Mouse (Mus musculus): ENCODE results near the gene Stk38l.
"Not testable (repeated sequence)": the region's sequence is repeated elsewhere in the genome, so short reads cannot be mapped to it uniquely, and the experiment has no call there.

Gene Stk38l

DNA sequence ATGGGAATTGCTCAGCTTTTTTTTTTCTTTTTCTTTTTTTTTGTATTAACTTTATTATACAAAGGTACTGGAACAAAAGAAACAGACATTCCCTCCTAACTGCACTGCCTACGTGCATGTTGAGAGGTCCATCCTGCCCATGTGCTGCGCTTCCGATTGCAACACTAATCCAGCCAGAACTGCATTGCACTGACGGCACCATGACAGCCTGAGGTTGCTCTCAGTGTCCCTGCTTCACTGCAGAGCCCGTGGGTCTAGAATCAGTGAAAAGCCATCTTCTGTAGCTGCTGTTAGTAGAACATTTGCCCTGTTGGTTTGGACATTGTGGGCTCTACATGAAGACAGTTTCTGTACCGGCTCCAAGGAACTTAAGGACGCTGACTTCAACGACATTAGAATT is 51.1 kb downstream of the Stk38l start:
- not testable (repeated sequence) for DNase-seq

DNA sequence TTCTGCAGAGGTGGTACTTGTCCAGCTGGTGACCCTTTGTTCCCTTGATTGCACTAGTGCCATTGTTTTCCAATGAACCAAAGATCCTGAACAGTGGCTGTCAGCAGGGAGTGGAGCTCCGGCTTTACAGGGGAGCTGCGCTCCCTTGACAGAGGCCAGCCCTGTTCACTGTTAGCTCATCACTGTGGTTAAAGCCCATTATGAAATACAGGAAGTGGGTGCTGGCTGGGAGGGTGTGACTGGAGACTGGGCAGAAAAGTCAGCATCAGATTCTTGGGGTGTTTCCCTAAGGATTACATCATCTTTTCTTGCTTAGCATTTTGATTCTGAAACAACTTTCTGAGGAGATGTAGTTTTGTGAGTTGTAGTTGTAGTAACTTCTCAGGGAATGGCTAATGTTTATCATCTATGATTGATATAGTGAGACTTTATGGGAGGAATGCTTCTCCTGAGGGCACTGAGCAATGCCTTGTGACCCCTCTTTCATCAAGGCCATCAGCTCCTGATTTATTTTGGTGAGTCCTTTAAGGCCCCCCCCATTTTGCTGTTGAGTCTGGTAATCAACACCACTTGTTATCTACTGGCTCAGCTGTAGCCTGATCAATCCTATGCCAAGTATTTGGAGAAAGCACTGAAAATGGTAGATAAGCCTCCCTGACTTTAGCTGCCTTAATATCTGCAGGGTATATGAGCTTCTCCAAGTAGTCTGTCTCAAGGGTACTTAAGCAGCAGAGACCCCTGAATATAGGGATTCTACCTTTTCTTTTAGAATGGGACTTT is 52.0 kb downstream of the Stk38l start:
- DNase-seq: no peak

DNA sequence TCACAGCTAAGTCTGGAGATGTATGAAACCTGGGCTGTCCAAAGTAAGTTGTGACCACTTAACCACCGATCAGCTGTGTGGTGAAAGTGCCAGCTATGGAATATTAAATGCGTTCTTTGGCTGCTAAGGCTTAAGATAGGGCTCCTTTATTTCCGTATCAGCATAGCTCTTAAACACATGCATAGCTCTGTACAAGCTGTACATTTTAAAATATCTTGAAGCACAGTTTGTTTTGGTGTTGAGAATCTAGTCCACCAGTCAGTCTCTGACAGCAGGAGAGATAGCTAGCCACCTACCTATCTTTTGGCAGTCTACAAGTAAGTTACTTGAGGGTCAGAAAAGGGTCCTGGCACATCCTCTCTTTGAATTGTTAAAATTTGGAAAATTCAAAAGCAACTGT is 53.3 kb downstream of the Stk38l start:
- DNase-seq: no peak

DNA sequence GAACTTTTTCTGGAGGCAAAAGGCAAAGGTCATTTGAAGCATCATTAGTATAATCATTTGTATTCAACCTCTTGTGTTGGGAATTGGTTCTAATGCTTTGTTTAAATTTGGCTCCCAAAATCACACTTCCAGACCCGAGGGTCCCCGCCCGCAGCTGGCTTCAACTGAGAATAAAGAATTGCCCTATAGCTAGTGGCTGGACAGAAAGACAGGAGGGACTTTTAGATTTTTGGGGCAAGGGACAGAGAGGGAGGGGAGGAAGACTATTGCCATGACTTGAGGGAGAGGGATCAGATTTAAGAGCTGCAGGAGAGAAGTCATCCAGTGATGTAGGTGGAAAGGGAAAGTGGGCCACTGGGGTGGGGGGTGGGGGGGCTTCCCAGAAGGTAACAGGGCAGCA is 56.8 kb downstream of the Stk38l start:
- no peak for DNase-seq

DNA sequence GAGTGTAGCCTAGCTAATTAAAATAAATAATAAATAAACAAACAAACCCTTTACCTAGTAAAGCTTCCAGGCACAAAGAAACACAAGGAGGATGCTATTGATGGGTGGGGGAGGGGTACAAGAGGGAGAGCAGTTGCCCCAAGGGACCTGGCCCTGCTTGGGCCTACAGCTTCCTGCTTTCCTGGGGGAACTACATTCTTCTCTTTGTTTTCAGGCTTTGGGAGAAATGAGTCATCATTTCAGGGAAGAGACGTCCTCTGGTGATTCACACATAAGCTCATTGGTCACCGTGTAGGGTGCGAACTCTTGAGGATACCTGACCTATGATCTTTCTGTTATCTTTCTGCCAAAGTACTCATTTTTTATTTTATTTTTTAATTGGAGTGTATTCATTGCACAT is 68.7 kb downstream of the Stk38l start:
- no peak for DNase-seq

DNA sequence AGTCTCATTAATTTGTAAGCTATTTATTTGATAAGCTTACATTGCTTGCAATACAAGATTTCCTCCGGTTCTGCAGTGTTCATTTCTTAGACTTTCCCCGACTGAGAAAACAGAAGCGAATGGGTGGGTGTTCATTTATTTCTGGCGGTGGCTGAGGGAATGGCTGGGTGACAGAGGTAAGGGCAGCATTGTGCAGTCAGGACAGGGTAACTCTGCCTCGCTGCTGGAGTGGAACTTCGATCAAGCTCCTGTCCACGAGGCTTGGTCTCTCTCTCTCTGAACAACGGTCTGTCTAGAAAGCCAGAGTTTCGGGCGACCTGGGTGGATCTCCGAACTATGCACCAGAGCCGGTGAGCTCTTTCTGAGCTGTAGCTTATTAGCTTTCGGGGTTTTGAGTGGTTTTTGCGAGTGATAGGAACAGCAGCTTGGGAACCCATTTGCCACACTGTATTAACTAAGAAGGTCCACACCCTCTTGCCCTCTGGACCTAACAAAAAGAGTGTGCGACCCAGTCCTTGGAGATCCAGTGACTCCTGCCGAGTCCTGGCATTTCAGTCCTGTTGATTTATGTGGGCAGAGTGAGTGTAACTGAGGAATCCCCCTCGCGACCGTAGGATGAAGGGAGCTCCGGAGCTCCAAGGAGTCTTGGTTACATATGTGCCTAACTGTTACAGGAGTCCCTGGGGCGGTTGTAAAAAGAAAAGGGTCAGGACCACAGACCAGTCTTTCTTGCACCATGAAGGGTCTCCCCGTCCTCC is 70.5 kb downstream of the Stk38l start:
- DNase-seq: no peak

DNA sequence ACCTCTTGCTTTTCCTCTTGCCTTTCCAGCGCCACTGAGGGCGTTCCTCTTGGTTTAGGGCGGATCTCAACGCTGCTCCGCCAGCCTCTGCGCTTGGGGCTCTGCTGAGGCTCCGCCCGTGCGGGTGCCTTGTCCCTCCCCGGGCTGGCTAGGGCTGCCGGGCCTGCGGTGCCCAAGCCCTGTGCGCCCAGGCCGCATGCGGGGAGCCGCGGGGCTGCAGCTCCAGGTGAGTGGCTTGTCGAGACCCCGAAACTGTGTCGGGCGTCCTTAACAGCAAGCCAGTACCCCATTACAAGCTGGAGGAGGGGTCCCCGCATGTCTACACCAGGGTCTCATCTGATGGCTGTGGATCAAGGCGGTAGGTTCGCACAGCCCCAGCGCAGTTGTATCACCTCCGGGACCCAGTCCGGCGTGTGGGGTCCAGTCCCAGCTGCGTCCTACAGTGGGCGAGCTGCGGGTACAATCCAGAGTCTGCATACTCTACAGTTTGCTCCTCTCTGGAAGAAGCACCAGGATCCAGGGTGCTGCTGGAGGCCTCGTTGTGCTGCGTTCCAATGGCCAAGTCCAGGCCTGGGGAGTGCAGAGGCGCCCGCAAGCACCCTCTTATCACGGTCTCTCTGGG is 71.2 kb downstream of the Stk38l start, which contains the start of gene Arntl2:
TSS of gene Arntl2 (plus strand) at position 132 of the 622 bp plus-strand sequence.
- peak in 1 of 2 experiments; percentile 6 for DNase-seq

DNA sequence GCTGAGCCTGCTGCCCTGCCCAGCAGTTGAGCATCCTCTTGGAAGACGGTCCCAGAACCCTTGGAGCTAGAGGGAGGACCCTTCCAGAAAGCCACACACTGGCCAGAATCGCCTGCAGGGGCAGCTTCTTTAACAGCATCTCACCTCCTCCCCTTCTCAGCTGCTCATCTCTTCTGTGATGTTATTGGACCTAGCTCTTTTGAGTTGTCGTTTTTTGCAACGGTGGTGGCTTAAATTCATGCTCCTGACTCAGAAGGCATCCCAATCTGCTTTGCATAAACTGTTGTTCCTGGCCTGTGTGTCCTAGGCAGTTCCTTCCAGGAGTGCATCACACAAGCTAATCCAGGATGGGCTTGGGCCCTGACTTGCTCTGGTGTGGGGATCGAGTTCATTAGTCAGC is 72.7 kb downstream of the Stk38l start:
- DNase-seq: no peak

DNA sequence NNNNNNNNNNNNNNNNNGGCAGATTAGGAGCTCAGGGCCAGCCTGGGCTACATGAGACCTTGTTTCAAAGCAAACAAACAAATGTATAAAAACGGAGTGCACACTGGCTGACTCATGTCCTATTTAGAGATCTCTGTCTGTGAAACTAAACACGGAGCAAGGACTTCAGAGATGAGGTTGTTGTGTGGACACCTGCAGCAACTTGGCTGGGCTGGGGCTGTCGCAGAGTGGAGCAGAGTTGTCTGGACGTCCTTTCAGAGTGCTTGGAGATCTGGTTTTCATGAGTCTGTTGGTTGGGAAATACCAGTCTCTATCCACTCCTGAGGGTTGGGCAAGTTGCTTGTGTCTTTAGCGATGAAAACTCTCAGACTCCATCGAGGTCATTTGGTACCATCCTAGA is 85.2 kb downstream of the Stk38l start:
- no peak for DNase-seq

DNA sequence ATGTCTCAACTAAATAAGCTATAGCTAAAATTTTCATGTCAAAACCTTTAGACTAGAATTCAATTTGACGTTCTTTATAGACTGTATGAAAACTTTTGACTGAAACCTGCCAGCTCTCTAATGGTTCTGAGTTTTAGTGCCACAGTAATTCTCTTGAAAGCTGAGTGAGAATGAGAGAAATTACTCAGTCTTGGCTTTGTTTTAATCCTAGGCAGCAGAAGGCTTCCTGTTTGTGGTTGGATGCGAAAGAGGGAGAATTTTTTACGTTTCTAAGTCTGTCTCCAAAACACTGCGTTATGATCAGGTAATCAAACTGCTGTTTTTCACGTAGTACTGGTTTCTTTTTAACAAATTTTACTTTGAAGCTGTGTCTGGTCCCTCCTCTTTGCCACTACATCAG is 88.2 kb downstream of the Stk38l start:
- no peak for DNase-seq

DNA sequence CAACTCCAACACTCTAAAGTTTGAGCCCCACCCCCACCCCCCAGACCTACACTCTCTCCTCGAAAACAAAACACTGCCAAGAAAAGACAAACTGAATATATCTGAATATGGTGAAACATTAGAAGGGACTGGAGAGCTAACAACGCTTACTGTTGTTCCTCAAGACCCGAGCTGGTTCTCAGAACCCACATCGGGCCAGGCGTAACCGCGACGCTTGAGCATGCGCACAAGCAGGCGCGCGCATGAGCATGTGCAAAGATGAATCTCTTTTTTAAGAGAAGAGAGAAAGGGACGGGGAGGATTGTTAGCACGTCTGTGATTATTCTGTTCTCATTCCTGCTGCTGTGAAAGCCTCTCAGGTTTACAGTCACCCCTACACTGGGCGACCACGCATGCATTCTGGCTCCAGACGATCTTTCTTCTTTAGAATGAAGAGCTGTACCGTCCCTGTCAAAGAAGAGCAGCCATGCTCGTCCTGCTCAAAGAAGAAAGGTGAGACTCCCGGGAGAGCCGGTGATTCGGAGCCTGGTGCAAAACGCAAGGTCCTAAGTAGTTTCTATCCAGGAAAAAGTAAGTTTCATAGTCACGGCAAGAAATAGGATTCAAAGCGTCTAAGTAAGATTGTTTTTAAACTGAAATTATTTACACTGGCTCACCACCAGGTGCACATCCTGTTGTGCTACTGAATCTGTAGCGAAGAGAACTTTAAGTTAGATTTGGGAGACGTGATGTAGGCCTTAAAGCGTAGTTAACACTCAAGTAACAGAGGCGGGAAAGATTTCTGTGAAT is 95.6 kb downstream of the Stk38l start:
- no peak for DNase-seq

DNA sequence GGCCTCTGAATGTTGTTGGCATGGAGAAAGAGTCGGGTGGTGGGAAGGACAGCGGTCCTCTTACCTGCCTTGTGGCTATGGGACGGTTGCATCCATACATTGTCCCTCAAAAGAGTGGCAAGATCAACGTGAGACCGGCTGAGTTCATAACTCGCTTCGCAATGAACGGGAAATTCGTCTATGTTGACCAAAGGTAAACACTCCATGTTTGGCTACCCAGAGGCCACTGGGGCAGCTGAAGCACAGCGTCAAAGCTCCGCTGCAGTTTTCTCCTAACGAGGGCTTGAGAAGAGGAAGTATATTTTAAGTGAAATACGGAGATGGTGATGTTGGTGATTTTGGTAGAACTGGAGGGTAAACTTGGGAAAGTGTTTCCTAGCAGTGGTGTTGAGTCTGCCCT is 97.2 kb downstream of the Stk38l start:
- no peak for DNase-seq

DNA sequence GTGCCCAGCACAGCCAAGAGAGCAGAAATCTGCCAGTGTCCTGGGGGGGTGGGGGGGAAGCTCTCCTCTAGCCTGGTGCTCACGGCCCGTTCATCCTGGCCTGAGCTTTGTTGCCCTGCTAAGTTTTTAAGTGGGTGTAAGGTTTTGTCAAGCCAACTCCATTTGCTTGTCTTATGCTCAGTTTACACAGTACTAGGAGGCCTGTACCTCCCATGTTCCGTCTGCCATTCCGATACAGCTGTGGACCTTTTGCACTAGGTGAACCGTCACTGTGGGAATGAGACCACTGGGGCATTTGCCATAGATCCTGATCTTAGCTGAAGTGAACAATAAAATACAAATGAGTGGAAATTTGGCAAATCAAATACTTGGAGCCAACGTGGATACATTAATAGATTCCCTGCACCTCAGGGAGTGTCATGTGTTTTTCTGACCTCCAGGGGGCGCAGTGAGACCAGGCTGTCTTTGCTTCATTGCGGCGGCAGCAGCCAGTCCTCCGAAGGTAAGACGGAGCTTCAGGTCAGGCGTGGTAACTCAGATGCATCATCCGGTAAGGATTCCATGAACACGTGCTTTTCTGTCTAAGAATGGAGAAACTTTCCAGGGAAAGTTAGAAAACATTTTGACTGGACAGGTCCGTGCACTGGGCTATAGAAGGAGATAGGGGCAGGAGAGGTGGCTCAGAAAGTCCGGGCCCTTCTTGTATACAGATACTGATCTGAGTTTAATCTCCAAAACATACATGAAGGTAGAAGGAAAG is 100.1 kb downstream of the Stk38l start:
- peak in 1 of 2 experiments; percentile 6 for DNase-seq

DNA sequence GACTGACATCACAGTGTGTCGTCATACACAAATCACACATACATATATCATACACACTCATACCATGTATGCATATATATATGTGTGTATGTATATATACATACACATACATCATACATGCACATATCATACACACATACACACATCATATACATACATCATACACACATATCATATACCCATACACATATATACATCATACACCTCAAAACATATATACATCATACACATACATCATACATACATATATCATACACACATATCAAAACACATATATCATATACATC is 100.6 kb downstream of the Stk38l start:
- no peak for DNase-seq

Data from thymus, adult 18-20 months (tissue).